Mouse (Mus musculus) C2C12 (cell line): ENCODE measurements around the gene Cd300ld2. TPM values are rescaled to one million over a fixed set of nuclear protein-coding genes. Genes with fewer than 3 reads are reported as not detected.

Experiments
- H3K27me3 ChIP-seq: one replicate; pipeline ENCODE4 v1.6.1; 2011; ENCODE audit not compliant: control insufficient read depth, insufficient read depth, insufficient read length
- H3K36me3 ChIP-seq: one replicate; pipeline ENCODE4 v1.6.1; 2011; ENCODE audit not compliant: control insufficient read depth, insufficient read depth
- H3K4me3 ChIP-seq: one replicate; pipeline ENCODE4 v1.5.1; 2011; ENCODE audit warnings: mild to moderate bottlenecking, control low read depth; ENCODE audit not compliant: poor library complexity, insufficient read depth, severe bottlenecking
- H3K79me2 ChIP-seq: one replicate; pipeline ENCODE4 v1.6.1; 2011; ENCODE audit not compliant: control insufficient read depth, insufficient read depth
- H3K79me3 ChIP-seq: one replicate; pipeline ENCODE4 v1.6.1; 2011; ENCODE audit warnings: low read depth, control low read depth
- H3ac ChIP-seq: one replicate; pipeline ENCODE3; 2011; ENCODE audit warnings: low read depth; ENCODE audit not compliant: control insufficient read depth, insufficient read length
- CEBPB ChIP-seq: IDR thresholded peaks from one replicate; pipeline ENCODE4 v1.6.1; 2011; ENCODE audit warnings: low read depth, mild to moderate bottlenecking, control low read depth, moderate library complexity
- CTCF ChIP-seq: IDR thresholded peaks from one replicate; pipeline ENCODE4 v1.5.1; 2011; ENCODE audit not compliant: control insufficient read depth, insufficient read depth, insufficient read length
- FOSL1 ChIP-seq: IDR thresholded peaks from one replicate; pipeline ENCODE4 v1.8.0; 2011; ENCODE audit warnings: mild to moderate bottlenecking, low read length; ENCODE audit not compliant: poor library complexity, insufficient read depth, severe bottlenecking
- MAX ChIP-seq: IDR thresholded peaks from one replicate; pipeline ENCODE4 v1.6.1; 2011; ENCODE audit warnings: mild to moderate bottlenecking, control low read depth
- MYOD1 ChIP-seq: IDR thresholded peaks from one replicate; pipeline ENCODE4 v1.6.1; 2011; ENCODE audit warnings: low read depth; ENCODE audit not compliant: control insufficient read depth, insufficient read length
- MYOG ChIP-seq: IDR thresholded peaks from one replicate; pipeline ENCODE4 v1.6.1; 2011; ENCODE audit not compliant: control insufficient read depth, insufficient read length; ENCODE audit errors: extremely low read depth
- USF1 ChIP-seq: IDR thresholded peaks from one replicate; pipeline ENCODE4 v1.6.1; 2011; ENCODE audit warnings: low read depth, mild to moderate bottlenecking, control low read depth, moderate library complexity
- polyA plus RNA-seq: library from polyadenylated mRNA; unstranded; fragments of >200 nt; fragmentation: generic; extraction: Trizol; gene quantifications from one replicate; pipeline ENCODE4 v1.2.1, GENCODE M21; 2012; ENCODE audit warnings: missing spikeins

Gene Cd300ld2
- polyA plus RNA-seq, 1 experiment: not detected

- no peaks in the 10 kb centered on the region for H3K36me3 ChIP-seq
- no peaks in the 10 kb centered on the region for H3K79me3 ChIP-seq
- no peak within 1 kb of the TSS for H3K4me3 ChIP-seq
- H3K27me3 ChIP-seq: peaks cover 10% of the 10 kb centered on the region
- H3ac ChIP-seq: no peak within 1 kb of the TSS
- H3K79me2 ChIP-seq: no peaks in the 10 kb centered on the region
- TF ChIP-seq MAX (no peak), CTCF (no peak), MYOD1 (no peak), MYOG (no peak), USF1 (no peak)
Observed at GRCm38 (mm10) chr11:115001474-115002040, 14.4 kb downstream of the Cd300ld2 start, which contains the start of gene Cd300c2. Cd300c2 (minus strand) TSS chr11:115001880.

- H3K79me2 ChIP-seq: no peaks in the 10 kb centered on the region
- H3K36me3 ChIP-seq: no peaks in the 10 kb centered on the region
- H3K79me3 ChIP-seq: no peaks in the 10 kb centered on the region
- H3ac ChIP-seq: no peak within 1 kb of the TSS
- TF ChIP-seq MYOD1 (no peak), CTCF (no peak), MYOG (no peak), CEBPB (no peak), FOSL1 (no peak), MAX (no peak), USF1 (no peak)
- H3K27me3 ChIP-seq: peaks cover 14% of the 10 kb centered on the region
- no peak within 1 kb of the TSS for H3K4me3 ChIP-seq
Observed at GRCm38 (mm10) chr11:114989793-114990192, 26.2 kb downstream of the Cd300ld2 start, which contains the start of gene Cd300ld. Cd300ld (minus strand) TSS chr11:114989922.

- Histone ChIP-seq H3K36me3 (no peaks in the 10 kb centered on the region), H3ac (no peak overlapping the region)
- TF ChIP-seq MYOG: no peak
- TF ChIP-seq MAX: no peak
- TF ChIP-seq USF1: no peak
- TF ChIP-seq CEBPB: no peak
- no peak for TF ChIP-seq FOSL1
- TF ChIP-seq CTCF: no peak
- TF ChIP-seq MYOD1: no peak
Observed at GRCm38 (mm10) chr11:114981866-114982265, 34.1 kb downstream of the Cd300ld2 start.

GRCm38 (mm10) chr11:114972726-114973125, 43.3 kb downstream of the Cd300ld2 start:
- no peaks in the 10 kb centered on the region for H3K79me2 ChIP-seq
- no peak overlapping the region for H3ac ChIP-seq
- H3K79me3 ChIP-seq: no peaks in the 10 kb centered on the region
- no peaks in the 10 kb centered on the region for H3K36me3 ChIP-seq
- TF ChIP-seq CTCF (no peak), MAX (no peak), USF1 (no peak), CEBPB (no peak), MYOG (no peak), MYOD1 (no peak), FOSL1 (no peak)
- no peaks in the 10 kb centered on the region for H3K27me3 ChIP-seq
- H3K4me3 ChIP-seq: no peak overlapping the region

More at GRCm38 (mm10) chr11:114981866-114982265, 34.1 kb downstream of the Cd300ld2 start:
- H3K79me2 ChIP-seq: no peaks in the 10 kb centered on the region
- no peak overlapping the region for H3K4me3 ChIP-seq
- no peaks in the 10 kb centered on the region for H3K79me3 ChIP-seq
- no peaks in the 10 kb centered on the region for H3K27me3 ChIP-seq

GRCm38 (mm10) chr11:114968752-114969207, 47.2 kb downstream of the Cd300ld2 start, which contains the start of gene Cd300c:
Cd300c (minus strand) TSS chr11:114969157.
- H3K27me3 ChIP-seq: no peaks in the 10 kb centered on the region
- H3K79me3 ChIP-seq: no peaks in the 10 kb centered on the region
- TF ChIP-seq CTCF (no peak), USF1 (no peak), MYOD1 (no peak), CEBPB (no peak), MYOG (no peak), MAX (no peak), FOSL1 (no peak)
- no peaks in the 10 kb centered on the region for H3K79me2 ChIP-seq
- no peaks in the 10 kb centered on the region for H3K36me3 ChIP-seq
- H3ac ChIP-seq: no peak within 1 kb of the TSS
- H3K4me3 ChIP-seq: no peak within 1 kb of the TSS
